Mouse (Mus musculus) lung, postnatal 36 days (tissue): ENCODE measurements at regions not wholly inside any gene's neighbourhood (a gene's known extent, or its start where the extent isn't known, plus 50 kb on each side); places are given as distances from the start of the nearest gene placed in this dataset.
A peak's percentile ranks its signal among the peaks of the same experiment; 100 is the strongest.

Experiments
- DNase-seq: peaks from one replicate; pipeline ENCODE4 v3.0.0; 2022; ENCODE audit warnings: mixed read lengths

GRCm38 (mm10) chr17:68134373-68134772, 130.5 kb upstream of the Arhgap28 start:
- no peak for DNase-seq

GRCm38 (mm10) chr17:68135436-68135835, 131.5 kb upstream of the Arhgap28 start:
- DNase-seq, result no peak

DNA sequence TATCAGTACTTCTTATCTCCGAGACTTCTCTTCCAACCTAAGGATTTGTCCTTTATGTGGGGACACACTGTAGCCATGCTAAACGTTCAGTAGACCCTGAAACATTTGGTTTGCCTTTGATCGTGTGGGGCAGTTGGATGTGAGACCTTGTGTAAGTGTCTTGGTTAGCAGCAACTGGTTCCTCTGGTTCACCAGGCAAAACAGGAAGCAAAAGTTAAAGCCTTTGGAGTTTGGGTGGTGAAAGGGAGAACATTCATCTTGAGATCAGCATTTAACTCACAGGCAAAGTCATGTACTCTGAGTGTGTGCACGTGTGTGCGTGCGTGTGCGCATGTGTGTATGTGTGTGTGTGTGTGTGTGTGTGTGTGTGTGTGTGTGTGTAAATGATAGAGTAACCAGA, 130.3 kb upstream of the L3mbtl4 start:
- DNase-seq, result no peak

GRCm38 (mm10) chr17:68149237-68149792, 124.3 kb upstream of the L3mbtl4 start:
- DNase-seq, result no peak

GRCm38 (mm10) chr17:68152438-68153120, 121.0 kb upstream of the L3mbtl4 start:
- no peak for DNase-seq

- DNase-seq, result no peak
These were observed 118.7 kb upstream of the L3mbtl4 start for GRCm38 (mm10) chr17:68154879-68155278.

DNA sequence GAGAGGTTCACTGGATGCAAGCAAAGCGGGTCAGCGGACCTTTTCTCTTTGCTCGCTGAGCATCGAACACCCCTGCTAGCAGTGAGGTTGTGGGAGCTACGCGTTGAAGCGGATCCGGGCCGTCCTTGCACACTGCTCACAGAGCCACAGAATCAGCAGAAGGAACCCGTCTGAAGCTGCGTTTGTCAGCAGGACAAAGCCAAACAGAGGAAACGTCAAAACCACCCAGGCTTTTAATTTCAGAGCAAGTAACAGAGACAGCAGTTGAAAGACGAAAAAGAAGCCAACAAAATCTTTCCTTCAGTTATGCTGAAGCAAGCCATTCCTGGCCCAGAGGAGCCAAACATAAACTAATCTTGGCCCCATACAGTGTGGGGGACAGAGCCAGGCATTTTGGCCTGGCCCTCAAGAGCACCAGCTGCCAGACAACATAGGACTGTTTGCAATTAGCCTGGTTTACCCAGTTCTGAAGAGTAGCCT, 115.4 kb upstream of the L3mbtl4 start:
- peak; percentile 34 for DNase-seq

GRCm38 (mm10) chr17:68161107-68161506, 112.5 kb upstream of the L3mbtl4 start:
- no peak for DNase-seq

DNA sequence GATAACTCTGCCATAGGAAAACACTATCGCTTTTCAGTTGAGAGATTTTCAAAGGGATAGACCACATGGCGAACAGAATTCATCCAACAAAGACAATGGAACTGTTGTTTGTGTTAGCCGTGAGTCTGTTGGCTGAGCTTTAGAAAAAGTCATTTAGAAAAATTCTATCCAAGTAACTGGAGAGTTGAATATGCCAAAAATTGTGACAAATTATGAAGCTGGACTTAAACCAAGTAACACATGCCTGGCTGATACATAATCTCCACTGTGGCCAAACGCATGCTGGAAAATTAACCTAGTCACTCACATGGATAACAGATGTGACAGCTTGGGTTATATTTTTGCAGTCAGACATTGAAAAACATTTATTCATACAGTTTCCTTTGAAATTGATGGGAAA, 110.1 kb upstream of the L3mbtl4 start:
- DNase-seq, result peak; percentile 15

- DNase-seq, result peak; percentile 2
These were observed 108.9 kb upstream of the L3mbtl4 start for GRCm38 (mm10) chr17:68164666-68165065.

DNA sequence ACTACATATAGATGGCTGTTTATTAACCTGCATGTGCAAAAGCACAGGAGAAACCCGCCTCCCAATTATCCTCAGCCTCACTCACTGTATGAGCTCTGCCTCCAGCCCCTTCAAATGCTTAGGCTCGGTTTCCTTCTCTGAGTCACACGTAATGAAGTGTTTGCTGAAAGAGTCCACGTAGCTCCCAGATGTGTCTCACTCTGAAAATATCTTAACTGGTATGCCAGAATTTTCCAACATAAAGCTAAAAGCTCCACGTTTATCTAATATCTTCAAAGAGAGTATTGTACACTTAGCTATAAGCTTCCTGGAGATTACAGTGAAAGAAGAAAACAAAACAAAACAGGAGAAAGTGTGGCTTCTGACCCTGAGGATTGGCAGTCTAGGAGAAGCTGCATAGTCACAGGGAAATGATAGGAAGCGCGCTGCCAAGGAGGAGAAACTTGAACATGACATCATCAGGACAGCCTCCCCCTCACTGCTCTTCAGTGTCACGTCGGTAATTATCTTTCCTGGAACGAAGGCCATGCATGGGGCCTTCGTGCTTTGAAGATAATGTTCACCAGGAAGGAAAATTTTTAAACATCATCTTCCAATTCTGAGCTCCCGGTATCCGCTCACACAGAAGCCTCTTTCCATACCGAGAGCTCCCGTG, 108.3 kb upstream of the L3mbtl4 start:
- peak; percentile 63 for DNase-seq

DNA sequence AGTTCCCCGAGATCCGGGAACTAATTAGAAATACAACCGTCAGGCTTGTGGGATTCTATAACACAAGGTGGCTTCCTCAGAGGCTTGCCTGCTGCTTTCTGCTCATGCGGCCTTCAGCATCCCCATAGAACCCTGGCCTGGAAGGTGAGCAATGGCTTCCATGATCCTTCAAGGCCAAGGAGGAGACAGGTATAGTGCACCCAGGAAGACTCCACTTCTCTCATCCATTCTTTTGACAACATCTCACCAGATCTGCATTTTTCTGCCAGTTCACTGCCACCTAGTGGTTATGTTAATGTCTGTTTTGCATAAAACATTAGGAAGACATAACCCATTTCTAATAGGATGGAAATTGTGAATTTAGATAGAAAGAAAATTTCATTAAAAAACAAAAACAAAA, 107.2 kb upstream of the L3mbtl4 start:
- peak; percentile 34 for DNase-seq

DNA sequence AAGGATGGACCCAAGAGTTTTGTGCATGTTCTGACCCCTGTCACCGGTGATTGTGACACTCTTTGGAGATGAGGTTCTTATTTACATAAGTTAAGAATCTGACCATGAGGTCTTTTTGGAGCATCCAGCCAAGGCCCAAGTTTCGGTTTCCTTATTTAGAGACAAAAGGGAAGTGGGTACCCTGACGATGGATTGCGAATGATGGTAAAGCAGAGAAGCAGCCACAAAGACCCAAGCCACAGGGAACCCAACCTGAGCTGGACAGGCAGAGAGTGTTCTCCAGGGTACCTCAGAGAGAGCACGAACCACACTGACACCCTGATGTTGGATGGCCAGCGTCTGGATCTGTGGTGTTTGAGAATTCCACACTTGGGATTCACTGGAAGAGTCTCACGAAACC, 100.8 kb upstream of the L3mbtl4 start:
- no peak for DNase-seq

GRCm38 (mm10) chr17:68176611-68177165, 96.9 kb upstream of the L3mbtl4 start:
- DNase-seq, result peak; percentile 67

- DNase-seq, result peak; percentile 50
These were observed 95.8 kb upstream of the L3mbtl4 start for GRCm38 (mm10) chr17:68177835-68178234.

DNA sequence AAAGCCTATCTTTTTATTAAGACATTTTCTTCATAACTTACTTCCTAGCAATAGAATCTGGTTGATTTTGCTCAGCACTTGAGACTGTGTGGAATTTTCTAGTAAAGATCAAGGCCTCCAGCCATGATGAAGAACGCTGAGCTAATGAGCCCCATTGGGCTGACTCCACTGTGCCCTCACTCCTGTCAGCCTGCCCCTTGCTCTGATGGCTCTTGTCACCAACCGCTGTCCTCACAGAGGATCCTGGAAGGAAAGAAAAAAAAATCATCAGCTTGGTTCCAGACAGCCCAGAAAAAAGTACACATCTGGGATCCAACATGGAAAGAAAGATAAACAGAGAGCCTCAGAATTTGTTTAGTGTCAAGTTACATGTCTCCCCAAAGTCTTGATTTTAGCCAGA, 88.2 kb upstream of the L3mbtl4 start:
- no peak for DNase-seq

GRCm38 (mm10) chr17:68189888-68190287, 83.7 kb upstream of the L3mbtl4 start:
- no peak for DNase-seq

DNA sequence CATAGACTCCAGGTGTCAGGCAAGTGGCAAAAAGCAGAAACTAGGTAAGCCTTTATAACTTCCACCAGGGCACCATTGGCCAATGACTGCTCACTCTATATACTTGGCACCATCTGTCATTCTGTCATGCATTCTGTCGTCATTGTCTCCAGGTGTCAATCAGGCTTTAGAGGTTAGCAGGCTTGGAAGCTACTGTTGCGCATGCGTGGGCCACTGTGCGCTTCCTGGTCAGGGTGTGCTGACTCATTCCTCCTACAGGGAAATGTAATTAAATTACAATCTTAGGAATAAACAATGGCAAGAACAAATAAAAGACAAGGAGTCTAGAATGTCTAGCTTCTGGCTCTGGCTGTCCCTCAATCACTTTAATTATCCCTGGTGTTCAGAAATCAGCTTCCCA, 68.1 kb upstream of the L3mbtl4 start:
- no peak for DNase-seq

- no peak for DNase-seq
These were observed 64.8 kb upstream of the L3mbtl4 start for GRCm38 (mm10) chr17:68208837-68209236.

DNA sequence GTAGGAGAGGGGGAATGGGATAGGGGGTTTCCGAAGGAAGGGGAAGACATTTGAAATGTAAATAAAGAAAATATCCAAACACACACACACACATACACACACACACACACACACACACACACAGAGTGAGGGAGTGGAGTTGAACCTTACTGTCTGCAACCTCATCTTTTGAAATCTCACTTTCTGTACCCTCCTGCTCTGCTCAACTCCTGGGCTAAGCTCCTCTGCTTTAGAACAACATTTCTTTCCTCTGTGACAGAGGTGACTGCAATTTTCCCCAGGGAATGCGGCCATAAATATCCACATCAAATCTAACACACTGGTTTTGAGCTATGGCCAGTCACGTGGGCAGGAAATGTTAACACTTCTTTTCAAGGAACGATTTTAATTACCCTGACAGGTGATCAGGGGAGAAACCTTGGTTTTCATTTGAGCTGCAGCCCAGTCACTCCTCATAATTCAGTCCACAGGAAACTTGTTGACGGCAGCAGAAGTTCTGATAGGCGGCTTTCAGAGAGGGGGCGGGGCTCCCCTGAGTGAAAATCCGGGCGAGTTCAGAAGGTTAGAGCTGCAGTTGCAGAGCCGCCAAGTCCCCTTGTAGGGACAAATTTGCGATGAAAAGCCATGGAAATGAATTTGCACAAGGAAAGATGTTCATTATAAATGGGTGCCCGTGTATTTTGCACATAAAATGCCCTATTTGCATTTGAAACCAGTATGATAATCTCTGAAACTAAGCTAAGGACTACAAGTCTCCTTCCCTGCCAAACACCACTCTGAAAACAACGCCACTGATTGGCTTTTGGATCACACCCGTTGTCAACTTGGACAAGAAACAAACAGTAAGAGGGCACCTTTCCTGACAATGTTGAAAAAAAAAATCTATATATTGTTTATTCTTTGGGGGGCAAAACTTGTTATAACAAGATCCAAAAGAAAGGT, 63.0 kb upstream of the L3mbtl4 start:
- peak; percentile 41 for DNase-seq

DNA sequence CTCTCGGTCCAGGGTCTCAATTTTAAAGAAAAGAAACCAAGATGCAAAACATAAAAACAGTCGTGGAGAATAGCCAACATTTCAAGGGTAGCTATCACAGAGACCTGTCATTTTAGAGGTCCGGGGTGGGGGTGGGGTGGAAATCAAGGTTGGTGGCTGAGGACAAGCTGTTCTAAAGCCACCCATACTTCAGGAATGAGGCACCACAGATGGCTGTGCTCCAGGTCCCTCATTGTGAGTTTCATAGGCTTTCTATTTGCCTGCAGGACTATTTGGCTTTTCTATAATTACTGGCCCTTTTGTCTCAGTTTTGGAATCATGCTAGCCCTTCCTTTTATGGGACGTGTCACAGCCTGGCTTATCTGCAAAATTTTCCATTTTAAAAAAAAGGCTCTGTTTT, 55.4 kb upstream of the L3mbtl4 start:
- no peak for DNase-seq

- DNase-seq, result no peak
These were observed 50.4 kb upstream of the L3mbtl4 start for GRCm38 (mm10) chr17:68223170-68223569.
